Mouse (Mus musculus): ENCODE data around the gene Pck1. TPM values are rescaled to one million over a fixed set of nuclear protein-coding genes. Genes with fewer than 3 reads are reported as not detected.

Gene Pck1
- polyA plus RNA-seq, 1 experiment, result not detected

GRCm38 (mm10) chr2:173153266-173153665, 418 bp downstream of the Pck1 start:
- H3K4me3 ChIP-seq (ENCODE audit: insufficient read depth, poor library complexity, severe bottlenecking), result no peak overlapping the region
- H3K79me3 ChIP-seq (ENCODE audit: low read depth), result no peaks in the 10 kb centered on the region
- TF ChIP-seq MYOG (IDR thresholded peaks at IDR 0.05; ENCODE audit: control insufficient read depth, extremely low read depth, insufficient read length) (no peak), FOSL1 (IDR thresholded peaks at IDR 0.05; ENCODE audit: insufficient read depth, low read length, poor library complexity, severe bottlenecking) (no peak), CTCF (IDR thresholded peaks at IDR 0.05; ENCODE audit: control insufficient read depth, insufficient read depth, insufficient read length) (no peak), USF1 (IDR thresholded peaks at IDR 0.05; ENCODE audit: low read depth) (no peak)

GRCm38 (mm10) chr2:173154513-173154912, 1.7 kb downstream of the Pck1 start:
- no peaks in the 10 kb centered on the region for H3K36me3 ChIP-seq (ENCODE audit: control insufficient read depth, insufficient read depth)
- peaks cover 52% of the 10 kb centered on the region for H3K27me3 ChIP-seq (ENCODE audit: control insufficient read depth, insufficient read depth, insufficient read length)

More at GRCm38 (mm10) chr2:173153266-173153665, 418 bp downstream of the Pck1 start:
- Histone ChIP-seq H3K27me3 (ENCODE audit: control insufficient read depth, insufficient read depth, insufficient read length) (peaks cover 53% of the 10 kb centered on the region), H3K36me3 (ENCODE audit: control insufficient read depth, insufficient read depth) (no peaks in the 10 kb centered on the region), H3K79me2 (ENCODE audit: control insufficient read depth, insufficient read depth) (no peaks in the 10 kb centered on the region), H3ac (ENCODE audit: control insufficient read depth, insufficient read length, low read depth) (no peak overlapping the region)

GRCm38 (mm10) chr2:173154962-173155361, 2.1 kb downstream of the Pck1 start:
- Histone ChIP-seq H3K4me3 (ENCODE audit: insufficient read depth, poor library complexity, severe bottlenecking) (no peak overlapping the region), H3K79me2 (ENCODE audit: control insufficient read depth, insufficient read depth) (no peaks in the 10 kb centered on the region), H3K36me3 (ENCODE audit: control insufficient read depth, insufficient read depth) (no peaks in the 10 kb centered on the region), H3K27me3 (ENCODE audit: control insufficient read depth, insufficient read depth, insufficient read length) (peaks cover 49% of the 10 kb centered on the region), H3K79me3 (ENCODE audit: low read depth) (no peaks in the 10 kb centered on the region), H3ac (ENCODE audit: control insufficient read depth, insufficient read length, low read depth) (no peak overlapping the region)
- TF ChIP-seq MYOG (IDR thresholded peaks at IDR 0.05; ENCODE audit: control insufficient read depth, extremely low read depth, insufficient read length) (no peak), CEBPB (IDR thresholded peaks at IDR 0.05; ENCODE audit: low read depth) (no peak), FOSL1 (IDR thresholded peaks at IDR 0.05; ENCODE audit: insufficient read depth, low read length, poor library complexity, severe bottlenecking) (no peak), USF1 (IDR thresholded peaks at IDR 0.05; ENCODE audit: low read depth) (no peak), CTCF (IDR thresholded peaks at IDR 0.05; ENCODE audit: control insufficient read depth, insufficient read depth, insufficient read length) (no peak), MYOD1 (IDR thresholded peaks at IDR 0.05; ENCODE audit: control insufficient read depth, insufficient read length, low read depth) (no peak)

More at GRCm38 (mm10) chr2:173154513-173154912, 1.7 kb downstream of the Pck1 start:
- H3K4me3 ChIP-seq (ENCODE audit: insufficient read depth, poor library complexity, severe bottlenecking), result no peak overlapping the region
- H3K79me2 ChIP-seq (ENCODE audit: control insufficient read depth, insufficient read depth), result no peaks in the 10 kb centered on the region
- no peaks in the 10 kb centered on the region for H3K79me3 ChIP-seq (ENCODE audit: low read depth)
- H3ac ChIP-seq (ENCODE audit: control insufficient read depth, insufficient read length, low read depth), result no peak overlapping the region
- TF ChIP-seq MYOG (IDR thresholded peaks at IDR 0.05; ENCODE audit: control insufficient read depth, extremely low read depth, insufficient read length) (no peak), CTCF (IDR thresholded peaks at IDR 0.05; ENCODE audit: control insufficient read depth, insufficient read depth, insufficient read length) (no peak), CEBPB (IDR thresholded peaks at IDR 0.05; ENCODE audit: low read depth) (no peak), FOSL1 (IDR thresholded peaks at IDR 0.05; ENCODE audit: insufficient read depth, low read length, poor library complexity, severe bottlenecking) (no peak)

- no peaks in the 10 kb centered on the region for H3K79me2 ChIP-seq (ENCODE audit: control insufficient read depth, insufficient read depth)
- H3ac ChIP-seq (ENCODE audit: control insufficient read depth, insufficient read length, low read depth), result no peak overlapping the region
- H3K79me3 ChIP-seq (ENCODE audit: low read depth), result no peaks in the 10 kb centered on the region
- no peak overlapping the region for H3K4me3 ChIP-seq (ENCODE audit: insufficient read depth, poor library complexity, severe bottlenecking)
- H3K27me3 ChIP-seq (ENCODE audit: control insufficient read depth, insufficient read depth, insufficient read length), result peaks cover 52% of the 10 kb centered on the region
- H3K36me3 ChIP-seq (ENCODE audit: control insufficient read depth, insufficient read depth), result no peaks in the 10 kb centered on the region
- no peak for TF ChIP-seq USF1 (IDR thresholded peaks at IDR 0.05; ENCODE audit: low read depth)
- no peak for TF ChIP-seq MYOD1 (IDR thresholded peaks at IDR 0.05; ENCODE audit: control insufficient read depth, insufficient read length, low read depth)
- TF ChIP-seq FOSL1 (IDR thresholded peaks at IDR 0.05; ENCODE audit: insufficient read depth, low read length, poor library complexity, severe bottlenecking), result no peak
- no peak for TF ChIP-seq MYOG (IDR thresholded peaks at IDR 0.05; ENCODE audit: control insufficient read depth, extremely low read depth, insufficient read length)
- no peak for TF ChIP-seq CTCF (IDR thresholded peaks at IDR 0.05; ENCODE audit: control insufficient read depth, insufficient read depth, insufficient read length)
- TF ChIP-seq MAX (IDR thresholded peaks at IDR 0.05), result no peak
- no peak for TF ChIP-seq CEBPB (IDR thresholded peaks at IDR 0.05; ENCODE audit: low read depth)
Observed at GRCm38 (mm10) chr2:173155907-173156306, 3.1 kb downstream of the Pck1 start.

GRCm38 (mm10) chr2:173156923-173157322, 4.1 kb downstream of the Pck1 start:
- H3K79me3 ChIP-seq (ENCODE audit: low read depth), result no peaks in the 10 kb centered on the region

GRCm38 (mm10) chr2:173157376-173157775, 4.5 kb downstream of the Pck1 start:
- Histone ChIP-seq H3K79me2 (ENCODE audit: control insufficient read depth, insufficient read depth) (no peaks in the 10 kb centered on the region), H3K36me3 (ENCODE audit: control insufficient read depth, insufficient read depth) (no peaks in the 10 kb centered on the region), H3K27me3 (ENCODE audit: control insufficient read depth, insufficient read depth, insufficient read length) (peaks cover 45% of the 10 kb centered on the region), H3ac (ENCODE audit: control insufficient read depth, insufficient read length, low read depth) (no peak overlapping the region), H3K79me3 (ENCODE audit: low read depth) (no peaks in the 10 kb centered on the region), H3K4me3 (ENCODE audit: insufficient read depth, poor library complexity, severe bottlenecking) (no peak overlapping the region)
- TF ChIP-seq MAX (IDR thresholded peaks at IDR 0.05) (no peak), MYOD1 (IDR thresholded peaks at IDR 0.05; ENCODE audit: control insufficient read depth, insufficient read length, low read depth) (no peak), FOSL1 (IDR thresholded peaks at IDR 0.05; ENCODE audit: insufficient read depth, low read length, poor library complexity, severe bottlenecking) (no peak), CTCF (IDR thresholded peaks at IDR 0.05; ENCODE audit: control insufficient read depth, insufficient read depth, insufficient read length) (no peak), USF1 (IDR thresholded peaks at IDR 0.05; ENCODE audit: low read depth) (no peak), MYOG (IDR thresholded peaks at IDR 0.05; ENCODE audit: control insufficient read depth, extremely low read depth, insufficient read length) (no peak), CEBPB (IDR thresholded peaks at IDR 0.05; ENCODE audit: low read depth) (no peak)

More at GRCm38 (mm10) chr2:173156923-173157322, 4.1 kb downstream of the Pck1 start:
- no peaks in the 10 kb centered on the region for H3K36me3 ChIP-seq (ENCODE audit: control insufficient read depth, insufficient read depth)
- H3K27me3 ChIP-seq (ENCODE audit: control insufficient read depth, insufficient read depth, insufficient read length), result peaks cover 45% of the 10 kb centered on the region
- H3ac ChIP-seq (ENCODE audit: control insufficient read depth, insufficient read length, low read depth), result no peak overlapping the region
- no peaks in the 10 kb centered on the region for H3K79me2 ChIP-seq (ENCODE audit: control insufficient read depth, insufficient read depth)
- H3K4me3 ChIP-seq (ENCODE audit: insufficient read depth, poor library complexity, severe bottlenecking), result no peak overlapping the region
- TF ChIP-seq CEBPB (IDR thresholded peaks at IDR 0.05; ENCODE audit: low read depth) (no peak), MYOD1 (IDR thresholded peaks at IDR 0.05; ENCODE audit: control insufficient read depth, insufficient read length, low read depth) (no peak), MYOG (IDR thresholded peaks at IDR 0.05; ENCODE audit: control insufficient read depth, extremely low read depth, insufficient read length) (no peak), USF1 (IDR thresholded peaks at IDR 0.05; ENCODE audit: low read depth) (no peak), CTCF (IDR thresholded peaks at IDR 0.05; ENCODE audit: control insufficient read depth, insufficient read depth, insufficient read length) (no peak), FOSL1 (IDR thresholded peaks at IDR 0.05; ENCODE audit: insufficient read depth, low read length, poor library complexity, severe bottlenecking) (no peak), MAX (IDR thresholded peaks at IDR 0.05) (no peak)
